9 mouse cellular contexts compared by ENCODE assay signal in genomic region chrX:96178437-96178836, GRCm38 (mm10).
DNase-seq lines count a peak whose midpoint lies in the region; ATAC-seq lines count a peak whose summit lies in the region.
"Had no signal": no experiment of that assay in that cellular context is flagged by ENCODE, and none has a peak within 500 bp of the region (broad histone marks: within the 10 kb centered on the region; RNA-seq: fewer than 3 reads in every experiment).

No protein-coding gene starts in this region.

- no peaks in the 10 kb centered on the region for H3K27me3 ChIP-seq in forebrain, embryonic 10.5 days (ENCODE audit: poor library complexity, severe bottlenecking)
- H3K27me3 ChIP-seq in forebrain, embryonic 12.5 days, result no peaks in the 10 kb centered on the region
- H3K27me3 ChIP-seq in forebrain, embryonic 14.5 days (replicated peaks; ENCODE audit: control insufficient read depth, insufficient read depth, low read length), result no peaks in the 10 kb centered on the region
- H3K27me3 ChIP-seq: neural tube, embryonic 13.5 days had no signal

- no peaks in the 10 kb centered on the region for H3K36me3 ChIP-seq in forebrain, embryonic 10.5 days (replicated peaks)
- no peaks in the 10 kb centered on the region for H3K36me3 ChIP-seq in forebrain, embryonic 12.5 days (replicated peaks)
- no peaks in the 10 kb centered on the region for H3K36me3 ChIP-seq in forebrain, embryonic 14.5 days (ENCODE audit: control insufficient read depth, insufficient read depth, low read length)
- H3K36me3 ChIP-seq: neural tube, embryonic 13.5 days had no signal

- H3K9me3 ChIP-seq in forebrain, embryonic 10.5 days, result no peaks in the 10 kb centered on the region
- no peaks in the 10 kb centered on the region for H3K9me3 ChIP-seq in forebrain, embryonic 12.5 days
- H3K9me3 ChIP-seq in forebrain, embryonic 14.5 days (replicated peaks; ENCODE audit: control insufficient read depth, low read length), result no peaks in the 10 kb centered on the region
- H3K9me3 ChIP-seq: neural tube, embryonic 13.5 days had no signal

- H3K27ac ChIP-seq in forebrain, embryonic 10.5 days, result no peak overlapping the region
- no peak overlapping the region for H3K27ac ChIP-seq in forebrain, embryonic 12.5 days
- no peak overlapping the region for H3K27ac ChIP-seq in forebrain, embryonic 14.5 days (ENCODE audit: low read depth, low read length)
- H3K27ac ChIP-seq: neural tube, embryonic 13.5 days had no signal

- WGBS in forebrain, embryonic 10.5 days, result 17% methylated on average over 1 of the region's 1 CpGs
- WGBS in forebrain, embryonic 12.5 days, result 11% methylated on average over 1 of the region's 1 CpGs
- 10% methylated on average over 1 of the region's 1 CpGs for WGBS in forebrain, embryonic 14.5 days

- ATAC-seq in forebrain, embryonic 12.5 days (ENCODE audit: low FRiP score), result no peak
- peak; percentile 69; the same call in 1 of the 2 replicates for ATAC-seq in forebrain, embryonic 14.5 days

- H3K4me1 ChIP-seq in forebrain, embryonic 10.5 days, result no peaks in the 10 kb centered on the region
- no peaks in the 10 kb centered on the region for H3K4me1 ChIP-seq in forebrain, embryonic 12.5 days
- no peaks in the 10 kb centered on the region for H3K4me1 ChIP-seq in forebrain, embryonic 14.5 days (ENCODE audit: control insufficient read depth, insufficient read depth, low read length)
- H3K4me1 ChIP-seq: neural tube, embryonic 13.5 days had no signal

- DNase-seq in forebrain, embryonic 10.5 days (ENCODE audit: extremely low spot score, low spot score), result peak; percentile 15
- peak; percentile 13 for DNase-seq in right cerebral cortex, adult 18-20 months
- no peak for DNase-seq in right cerebral cortex, postnatal 25 days
- DNase-seq in c-Kit-positive CD71-negative TER-119-negative erythroid progenitor cells, embryonic 14.5 days (ENCODE audit: low read depth), result peak; percentile 34
- peak; percentile 66 for DNase-seq in forebrain, embryonic 14.5 days (ENCODE audit: low spot score)
- peak; percentile 13 for DNase-seq in layer of hippocampus, adult 9-11 months
- DNase-seq in naive thymus-derived CD4-positive, alpha-beta T cell, adult 2 months (ENCODE audit: low read depth), result peak; percentile 69

- no peak overlapping the region for H3K4me2 ChIP-seq in forebrain, embryonic 12.5 days
- no peak overlapping the region for H3K4me2 ChIP-seq in forebrain, embryonic 14.5 days (ENCODE audit: low read length)
- H3K4me2 ChIP-seq: neural tube, embryonic 13.5 days had no signal

- no peak overlapping the region for H3K9ac ChIP-seq in forebrain, embryonic 12.5 days
- H3K9ac ChIP-seq in forebrain, embryonic 14.5 days (ENCODE audit: low read length), result no peak overlapping the region
- H3K9ac ChIP-seq: neural tube, embryonic 13.5 days had no signal

- H3K4me3 ChIP-seq in forebrain, embryonic 10.5 days, result no peak overlapping the region
- H3K4me3 ChIP-seq in forebrain, embryonic 12.5 days (replicated peaks), result no peak overlapping the region
- H3K4me3 ChIP-seq in forebrain, embryonic 14.5 days (ENCODE audit: low read depth, low read length), result no peak overlapping the region
- H3K4me3 ChIP-seq: neural tube, embryonic 13.5 days had no signal
